Mouse (Mus musculus) liver, embryonic 14.5 days (tissue): Measurements from ENCODE around the gene Cdk19. TPM values are rescaled to one million over a fixed set of nuclear protein-coding genes. Genes with fewer than 3 reads are reported as not detected.

ENCODE experiments used
- ATAC-seq: fragments of 200-750 bp; cut with Nextera tagmentation; 2 replicates; pipeline ENCODE4 v1.8.0; 2017; ENCODE audit warnings: moderate number of reproducible peaks, mild to moderate bottlenecking, moderate library complexity; ENCODE audit not compliant: insufficient read depth
- DNase-seq, 3 experiments: peaks; one replicate each; pipeline ENCODE4 v3.0.0-alpha.2; 2012 to 2013; ENCODE audit warnings: low read depth in 3 of 3, low spot score in 3 of 3
- H3K27ac ChIP-seq: fragments of 300-500 bp; sonication (generic); 2 replicates; pipeline ENCODE4 v1.5.1; 2014; ENCODE audit warnings: moderate library complexity, mild to moderate bottlenecking, control low read depth, inconsistent platforms
- H3K27me3 ChIP-seq: fragments of 300-500 bp; sonication (generic); 2 replicates; pipeline ENCODE4 v1.6.1; 2014; ENCODE audit warnings: mild to moderate bottlenecking, low read length, moderate library complexity; ENCODE audit not compliant: control insufficient read depth, insufficient read depth
- H3K36me3 ChIP-seq: fragments of 300-500 bp; sonication (generic); replicated peaks from 2 replicates; pipeline ENCODE4 v1.6.1; 2014; ENCODE audit warnings: low read depth; ENCODE audit not compliant: control insufficient read depth, insufficient read depth
- H3K4me1 ChIP-seq, 2 experiments: fragments of 200-500 bp in 1 of 2; fragments of 300-500 bp in 1 of 2; sonication (generic) in 1 of 2; replicated peaks; 2 replicates each; pipeline ENCODE4 v1.6.1; 2012 to 2014; ENCODE audit warnings: antibody characterized with exemption in 1 of 2, inconsistent platforms in 1 of 2, low read length in 1 of 2; ENCODE audit not compliant: control insufficient read depth in 2 of 2, insufficient read depth in 2 of 2
- H3K4me2 ChIP-seq: fragments of 300-500 bp; sonication (generic); 2 replicates; pipeline ENCODE4 v1.6.1; 2014; ENCODE audit warnings: low read depth, mild to moderate bottlenecking, control low read depth, moderate library complexity
- H3K4me3 ChIP-seq, 2 experiments: fragments of 200-500 bp in 1 of 2; fragments of 300-500 bp in 1 of 2; sonication (generic) in 1 of 2; 2 replicates each; pipeline ENCODE4 v1.5.1; 2012 to 2014; ENCODE audit warnings: low read depth in 2 of 2, low read length in 2 of 2, mild to moderate bottlenecking in 2 of 2, control low read depth in 1 of 2, inconsistent platforms in 1 of 2, moderate library complexity in 1 of 2; ENCODE audit not compliant: insufficient read depth in 1 of 2
- H3K9ac ChIP-seq: fragments of 300-500 bp; sonication (generic); replicated peaks from 2 replicates; pipeline ENCODE4 v1.6.1; 2014; ENCODE audit warnings: mild to moderate bottlenecking, control low read depth, moderate library complexity
- H3K9me3 ChIP-seq: fragments of 300-500 bp; sonication (generic); 2 replicates; pipeline ENCODE4 v1.6.1; 2016; ENCODE audit warnings: low read length, mixed read lengths; ENCODE audit not compliant: control insufficient read depth
- CTCF ChIP-seq: IDR thresholded peaks from 2 replicates; pipeline ENCODE4 v1.5.1; 2016; ENCODE audit warnings: antibody characterized with exemption, low read depth, control low read depth
- EP300 ChIP-seq: IDR thresholded peaks from 2 replicates; pipeline ENCODE4 v1.6.1; 2016; ENCODE audit warnings: antibody characterized with exemption, low read depth
- WGBS: fragments of 180-500 bp; shearing (Covaris S2); extraction: QIAGEN DNeasy Blood & Tissue Kit; methylation state at CpG from one replicate; pipeline ENCODE4 v1.1.7; 2014; ENCODE audit not compliant: insufficient replicate concordance; 5-methylcytosine and 5-hydroxymethylcytosine counted together
- polyA plus RNA-seq, 2 experiments: library from polyadenylated mRNA; depleted of rRNA in 1 of 2; stranded (reverse) in 1 of 2; unstranded in 1 of 2; fragments of >200 nt; fragmentation: Nextera tagmentation in 1 of 2; extraction: Ambion mirVana in 1 of 2; gene quantifications; 2 replicates each; pipeline versions ENCODE4 v1.2.1 to v1.2.3; 2012 to 2014

The Cdk19 gene
- polyA plus RNA-seq, 2 experiments = 3.1 TPM

- Histone ChIP-seq H3K9ac (no peak overlapping the region), H3K4me1 (peaks cover 10 to 19% of the 10 kb centered on the region in 2 experiments), H3K4me2 (no peak overlapping the region), H3K27me3 (no peaks in the 10 kb centered on the region), H3K36me3 (no peaks in the 10 kb centered on the region), H3K9me3 (no peaks in the 10 kb centered on the region), H3K4me3 (no peak overlapping the region), H3K27ac (no peak overlapping the region)
- WGBS = 41% methylated on average over 3 of the region's 3 CpGs
- ATAC-seq (no peak), DNase-seq (no peak)
- TF ChIP-seq CTCF (no peak), EP300 (no peak)
These were observed 107.9 kb downstream of the Cdk19 start for GRCm38 (mm10) chr10:40447295-40447694.

DNA sequence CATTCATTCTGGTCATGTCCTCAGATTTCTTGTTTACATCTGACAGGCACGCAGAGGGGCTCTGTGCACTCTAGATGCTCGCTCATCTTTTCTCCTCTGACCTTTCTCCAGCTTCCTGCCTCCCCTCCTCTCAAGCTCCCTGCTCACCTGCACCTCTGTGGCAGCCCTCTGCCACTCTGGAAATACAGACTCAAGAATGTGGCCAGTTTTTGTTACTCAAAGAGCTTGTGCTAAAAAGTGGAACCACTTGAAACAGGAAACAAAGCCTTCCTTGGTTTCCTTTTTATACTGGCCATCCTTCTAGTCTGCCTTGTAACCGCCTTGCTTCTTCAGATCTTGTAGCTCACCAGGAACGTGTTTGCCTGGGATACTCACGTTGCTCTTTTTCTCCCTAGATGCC is 108.6 kb downstream of the Cdk19 start:
- Histone ChIP-seq H3K36me3 (no peaks in the 10 kb centered on the region), H3K4me3 (no peak overlapping the region), H3K4me1 (peaks cover 10 to 20% of the 10 kb centered on the region in 2 experiments), H3K9me3 (no peaks in the 10 kb centered on the region), H3K27ac (no peak overlapping the region), H3K9ac (no peak overlapping the region), H3K4me2 (no peak overlapping the region), H3K27me3 (no peaks in the 10 kb centered on the region)
- 19% methylated on average over 5 of the region's 5 CpGs for WGBS
- TF ChIP-seq CTCF = no peak
- no peak for TF ChIP-seq EP300
- ATAC-seq (no peak), DNase-seq (no peak)

DNA sequence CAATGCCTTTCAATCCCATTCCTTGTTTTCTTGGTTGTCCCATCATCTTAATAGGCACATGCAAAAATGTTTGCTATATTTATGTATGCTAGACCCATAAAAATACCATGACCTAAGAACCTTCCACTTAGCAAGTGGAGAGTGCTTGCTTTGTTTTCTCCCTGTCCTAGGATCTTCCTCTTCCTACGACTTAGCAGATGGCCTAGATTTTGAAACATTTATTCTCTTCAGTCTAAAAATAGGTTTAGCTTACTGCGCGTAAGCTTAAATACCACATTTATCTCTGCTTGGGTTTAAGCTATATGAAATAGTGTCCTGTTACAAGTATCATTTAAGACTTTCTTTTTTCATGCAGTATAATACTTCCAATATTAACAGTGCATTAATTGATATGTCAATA is 109.1 kb downstream of the Cdk19 start:
- ATAC-seq = no peak
- no peak overlapping the region for H3K9ac ChIP-seq
- no peaks in the 10 kb centered on the region for H3K9me3 ChIP-seq
- H3K36me3 ChIP-seq = no peaks in the 10 kb centered on the region
- H3K4me2 ChIP-seq = no peak overlapping the region
- H3K4me3 ChIP-seq = no peak overlapping the region
- H3K27me3 ChIP-seq = no peaks in the 10 kb centered on the region
- H3K27ac ChIP-seq = no peak overlapping the region
- peaks cover 10 to 20% of the 10 kb centered on the region in 2 experiments for H3K4me1 ChIP-seq
- WGBS = 46% methylated on average over 3 of the region's 3 CpGs
- no peak for DNase-seq
- no peak for TF ChIP-seq CTCF
- no peak for TF ChIP-seq EP300

DNA sequence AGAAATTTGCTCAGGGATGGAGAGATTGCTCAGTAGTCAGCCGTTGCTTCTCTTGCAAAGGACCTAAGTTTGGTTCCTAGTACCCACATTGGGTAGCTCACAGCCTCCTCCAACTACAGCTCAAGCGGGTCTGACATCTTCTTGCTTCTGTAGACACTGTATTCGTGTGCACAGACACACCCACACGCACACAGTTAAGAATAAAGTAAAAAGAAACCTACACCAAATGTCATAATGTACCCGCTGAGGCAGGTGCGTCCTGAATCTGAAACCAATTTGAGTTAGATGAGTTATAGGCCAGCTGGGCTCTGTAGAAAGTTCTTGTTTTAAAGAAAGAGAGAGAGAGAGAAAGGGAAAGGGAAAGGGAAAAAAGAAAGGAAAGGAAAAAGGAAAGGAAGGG is 110.2 kb downstream of the Cdk19 start:
- no peak for TF ChIP-seq EP300
- TF ChIP-seq CTCF = no peak
- Histone ChIP-seq H3K9ac (no peak overlapping the region), H3K27me3 (no peaks in the 10 kb centered on the region), H3K4me1 (peaks cover 10 to 20% of the 10 kb centered on the region in 2 experiments), H3K4me2 (no peak overlapping the region), H3K27ac (no peak overlapping the region), H3K36me3 (no peaks in the 10 kb centered on the region), H3K4me3 (no peak overlapping the region), H3K9me3 (no peaks in the 10 kb centered on the region)
- DNase-seq (no peak), ATAC-seq (no peak)
- 69% methylated on average over 6 of the region's 6 CpGs for WGBS

DNA sequence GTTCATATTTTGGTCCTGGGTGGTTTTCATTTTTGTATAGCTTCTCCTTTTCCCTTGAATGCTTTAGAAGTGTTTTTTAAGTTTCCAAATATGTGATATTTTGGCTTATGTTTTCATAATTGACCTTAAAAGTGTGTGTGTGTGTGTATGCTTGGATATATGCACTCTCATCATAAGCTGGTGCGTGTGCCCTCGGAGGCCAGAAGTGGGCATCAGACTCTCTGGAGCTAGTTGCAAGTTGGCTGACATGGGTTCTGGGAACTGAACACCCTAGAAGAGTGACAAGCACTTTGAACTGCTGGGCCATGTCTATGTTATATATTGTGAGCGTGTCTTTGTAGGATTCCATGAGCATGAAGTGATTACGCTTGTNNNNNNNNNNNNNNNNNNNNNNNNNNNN is 110.8 kb downstream of the Cdk19 start:
- H3K9ac ChIP-seq = no peak overlapping the region
- ATAC-seq (no peak), DNase-seq (no peak)
- no peak overlapping the region for H3K27ac ChIP-seq
- H3K9me3 ChIP-seq = no peaks in the 10 kb centered on the region
- no peak for TF ChIP-seq EP300
- no peak for TF ChIP-seq CTCF
- H3K36me3 ChIP-seq = no peaks in the 10 kb centered on the region
- peaks cover 10 to 20% of the 10 kb centered on the region in 2 experiments for H3K4me1 ChIP-seq
- 74% methylated on average over 4 of the region's 4 CpGs for WGBS
- no peaks in the 10 kb centered on the region for H3K27me3 ChIP-seq
- H3K4me2 ChIP-seq = no peak overlapping the region
- no peak overlapping the region for H3K4me3 ChIP-seq
